Mouse (Mus musculus) ES-E14 (cell line): ENCODE results near the gene Zfp882.

Experiments
- MAFK ChIP-seq: IDR thresholded peaks from 2 replicates; pipeline ENCODE4 v1.6.1; 2014; ENCODE audit warnings: mild to moderate bottlenecking, low read depth, low read length, inconsistent platforms; ENCODE audit not compliant: insufficient read depth
- ZNF384 ChIP-seq: IDR thresholded peaks from 2 replicates; pipeline ENCODE4 v1.6.1; 2012; ENCODE audit warnings: low read depth, low read length, inconsistent platforms

GRCm38 (mm10) chr8:71951436-71952161, 43.2 kb downstream of the Zfp882 start:
- no peak for TF ChIP-seq MAFK
- no peak for TF ChIP-seq ZNF384
